Mouse (Mus musculus): Measurements from ENCODE around the gene Dzip3. TPM values are rescaled to one million over a fixed set of nuclear protein-coding genes. Genes with fewer than 3 reads are reported as not detected.

Dzip3 gene
- polyA plus RNA-seq, 2 experiments, result 36.4 to 53.0 TPM

DNA sequence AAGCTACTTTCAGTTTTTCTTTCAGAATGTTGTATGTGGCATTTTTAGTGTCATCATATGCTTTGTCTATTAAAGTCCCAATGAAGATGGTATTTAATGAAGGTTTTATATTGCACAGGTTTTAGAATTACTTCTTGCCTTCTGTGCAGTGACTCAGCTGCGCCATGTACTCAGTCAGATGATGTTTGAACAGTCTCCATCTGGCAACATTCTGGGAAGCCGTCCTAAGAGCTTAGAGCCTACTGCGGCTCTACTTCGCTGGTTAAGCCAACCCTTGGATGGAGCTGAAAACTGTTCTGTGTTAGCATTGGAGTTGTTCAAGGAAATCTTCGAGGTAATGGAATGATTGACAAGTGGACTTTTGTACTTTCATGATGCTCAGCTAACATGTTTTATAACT, 10.2 kb upstream of the Dzip3 start:
- H3K4me2 ChIP-seq (replicated peaks; ENCODE audit: low read depth, low read length, severe bottlenecking), result no peak overlapping the region
- WGBS, result 97% methylated on average over 5 of the region's 5 CpGs
- DNase-seq (ENCODE audit: low spot score) (no peak), ATAC-seq (ENCODE audit: low FRiP score, low read depth) (no peak)
- no peak overlapping the region for H3K9ac ChIP-seq (ENCODE audit: low read depth, low read length, severe bottlenecking)
- H3K27me3 ChIP-seq (ENCODE audit: control insufficient read depth, insufficient read depth, low read length), result no peaks in the 10 kb centered on the region
- H3K36me3 ChIP-seq (ENCODE audit: control insufficient read depth, insufficient read depth, low read length), result peaks cover 44% of the 10 kb centered on the region
- TF ChIP-seq POLR2A (IDR thresholded peaks at IDR 0.05; ENCODE audit: borderline replicate concordance, extremely low read depth, insufficient read depth, insufficient read length), result no peak
- H3K4me1 ChIP-seq (ENCODE audit: control insufficient read depth, insufficient read depth, low read length), result no peaks in the 10 kb centered on the region
- no peak overlapping the region for H3K27ac ChIP-seq (replicated peaks; ENCODE audit: low read depth, low read length)
- no peaks in the 10 kb centered on the region for H3K9me3 ChIP-seq (ENCODE audit: control insufficient read depth, low read length)
- H3K4me3 ChIP-seq (replicated peaks; ENCODE audit: low read length), result no peak overlapping the region

DNA sequence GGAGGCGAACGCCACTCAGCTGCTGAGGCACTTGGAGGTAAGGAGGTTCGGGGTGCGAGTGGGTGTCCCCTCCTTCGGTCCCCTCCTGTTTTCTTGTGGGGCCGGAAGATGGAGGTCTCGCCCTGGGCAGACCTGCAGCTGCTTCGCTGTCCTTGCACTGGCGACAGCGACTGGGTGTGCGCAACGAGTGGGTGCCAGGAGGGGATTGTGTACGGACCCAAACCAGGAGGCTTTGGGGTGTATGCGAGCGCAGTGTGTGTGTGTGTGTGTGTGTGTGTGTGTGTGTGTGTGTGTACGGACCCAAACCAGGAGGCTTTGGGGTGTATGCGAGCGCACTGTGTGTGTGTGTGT, 353 bp upstream of the Dzip3 start:
- Histone ChIP-seq H3K36me3 (ENCODE audit: control insufficient read depth, insufficient read depth, low read length) (peaks cover 2% of the 10 kb centered on the region; the same call in 1 of the 2 replicates), H3K4me2 (replicated peaks; ENCODE audit: low read depth, low read length, severe bottlenecking) (peak overlapping the region; percentile 62), H3K9ac (ENCODE audit: low read depth, low read length, severe bottlenecking) (peak overlapping the region; percentile 100), H3K27me3 (ENCODE audit: control insufficient read depth, insufficient read depth, low read length) (no peaks in the 10 kb centered on the region), H3K27ac (replicated peaks; ENCODE audit: low read depth, low read length) (no peak overlapping the region), H3K4me1 (ENCODE audit: control insufficient read depth, insufficient read depth, low read length) (peaks cover 9% of the 10 kb centered on the region; the same call in 1 of the 2 replicates), H3K9me3 (ENCODE audit: control insufficient read depth, low read length) (no peaks in the 10 kb centered on the region), H3K4me3 (replicated peaks; ENCODE audit: low read length) (peak overlapping the region; percentile 93)
- DNase-seq (ENCODE audit: low spot score) (no peak), ATAC-seq (ENCODE audit: low FRiP score, low read depth) (peak; percentile 14; the same call in 1 of the 2 replicates)
- under 1% methylated on average over 18 of the region's 18 CpGs for WGBS
- TF ChIP-seq POLR2A (IDR thresholded peaks at IDR 0.05; ENCODE audit: borderline replicate concordance, extremely low read depth, insufficient read depth, insufficient read length), result no peak

DNA sequence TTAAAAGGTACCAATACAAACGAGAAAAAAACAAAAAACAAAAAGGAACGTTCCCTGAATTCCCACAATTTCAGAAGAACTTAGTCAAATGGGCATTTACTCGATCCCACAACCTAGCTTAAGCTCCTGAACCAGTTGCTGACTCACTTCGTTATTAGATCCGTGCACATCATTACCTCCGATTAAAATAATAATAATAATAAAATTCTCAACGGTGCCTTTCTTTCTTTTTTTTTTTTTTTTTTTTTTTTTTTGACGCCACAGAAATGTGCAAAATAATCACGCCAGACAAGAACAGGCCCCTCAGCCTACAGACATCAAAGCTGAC, 770 bp downstream of the Dzip3 start:
- 2% methylated on average over 9 of the region's 9 CpGs for WGBS
- no peaks in the 10 kb centered on the region for H3K27me3 ChIP-seq (ENCODE audit: control insufficient read depth, insufficient read depth, low read length)
- DNase-seq (ENCODE audit: low spot score) (no peak), ATAC-seq (ENCODE audit: low FRiP score, low read depth) (no peak)
- no peak for TF ChIP-seq POLR2A (IDR thresholded peaks at IDR 0.05; ENCODE audit: borderline replicate concordance, extremely low read depth, insufficient read depth, insufficient read length)
- peak overlapping the region; percentile 96 for H3K27ac ChIP-seq (replicated peaks; ENCODE audit: low read depth, low read length)
- H3K36me3 ChIP-seq (ENCODE audit: control insufficient read depth, insufficient read depth, low read length), result no peaks in the 10 kb centered on the region
- H3K4me1 ChIP-seq (ENCODE audit: control insufficient read depth, insufficient read depth, low read length), result peaks cover 9% of the 10 kb centered on the region; the same call in 1 of the 2 replicates
- H3K4me2 ChIP-seq (replicated peaks; ENCODE audit: low read depth, low read length, severe bottlenecking), result peak overlapping the region; percentile 62
- peak overlapping the region; percentile 93 for H3K4me3 ChIP-seq (replicated peaks; ENCODE audit: low read length)
- H3K9me3 ChIP-seq (ENCODE audit: control insufficient read depth, low read length), result no peaks in the 10 kb centered on the region
- peak overlapping the region; percentile 100 for H3K9ac ChIP-seq (ENCODE audit: low read depth, low read length, severe bottlenecking)

DNA sequence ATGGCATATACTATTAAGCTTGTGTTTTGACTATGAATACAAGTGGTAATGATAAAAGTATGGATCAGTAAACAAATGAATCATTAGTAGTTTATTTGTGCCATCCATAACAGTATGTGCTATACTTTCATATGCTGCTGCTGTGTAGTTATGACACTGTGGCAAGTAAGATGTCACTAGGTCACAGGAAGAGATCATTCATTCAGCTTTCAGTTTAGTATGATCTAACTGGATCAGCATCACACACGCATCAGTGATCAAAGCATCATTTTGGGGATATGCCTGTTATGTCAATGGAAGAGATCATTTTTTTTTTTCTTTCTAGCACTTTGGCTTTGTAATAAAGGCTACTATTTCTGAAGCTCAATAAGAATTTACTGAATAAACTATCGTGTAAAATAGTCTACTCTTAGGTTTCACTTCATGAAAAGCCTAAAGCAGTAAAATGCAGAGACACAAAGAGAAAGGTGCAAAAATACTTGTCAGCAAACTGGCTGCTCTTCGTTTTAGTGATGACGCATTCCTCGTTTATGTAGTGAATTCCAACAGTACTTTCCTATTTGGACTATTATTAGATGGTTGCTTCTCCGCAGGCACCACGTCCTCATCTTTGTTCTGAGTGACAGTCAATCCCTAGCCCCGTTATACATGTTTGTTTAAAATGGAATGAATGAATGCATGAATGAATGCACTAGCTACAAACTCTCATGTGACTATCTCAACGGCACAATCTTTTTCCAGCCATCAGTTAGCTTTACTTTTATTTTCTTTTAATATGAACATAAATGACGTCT, 1.3 kb downstream of the Dzip3 start:
- ATAC-seq (ENCODE audit: low FRiP score, low read depth), result no peak
- no peak for DNase-seq (ENCODE audit: low spot score)

DNA sequence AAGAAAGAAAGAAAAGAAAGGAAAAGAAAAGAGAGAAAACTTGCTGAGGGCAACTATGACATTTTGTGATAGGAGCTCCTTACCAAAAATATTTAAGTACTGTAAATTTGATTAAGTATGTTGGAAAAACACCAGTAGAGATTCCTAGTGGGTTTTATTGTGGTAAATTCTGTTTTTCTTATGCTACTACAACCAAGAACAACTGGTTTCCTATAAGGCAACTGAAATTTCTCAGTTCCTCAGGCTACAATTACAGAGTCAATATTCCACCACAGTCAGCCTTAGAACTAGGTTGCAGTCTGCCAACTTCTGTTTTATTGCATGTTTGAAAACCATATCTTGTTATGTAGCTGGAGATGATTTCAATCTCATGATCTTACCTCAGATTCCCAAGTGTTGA, 4.3 kb downstream of the Dzip3 start:
- Histone ChIP-seq H3K9me3 (ENCODE audit: control insufficient read depth, low read length) (no peaks in the 10 kb centered on the region), H3K4me2 (replicated peaks; ENCODE audit: low read depth, low read length, severe bottlenecking) (no peak overlapping the region), H3K27ac (replicated peaks; ENCODE audit: low read depth, low read length) (no peak overlapping the region), H3K4me1 (ENCODE audit: control insufficient read depth, insufficient read depth, low read length) (peaks cover 5% of the 10 kb centered on the region; the same call in 1 of the 2 replicates), H3K4me3 (replicated peaks; ENCODE audit: low read length) (no peak overlapping the region), H3K9ac (ENCODE audit: low read depth, low read length, severe bottlenecking) (no peak overlapping the region), H3K36me3 (ENCODE audit: control insufficient read depth, insufficient read depth, low read length) (no peaks in the 10 kb centered on the region), H3K27me3 (ENCODE audit: control insufficient read depth, insufficient read depth, low read length) (no peaks in the 10 kb centered on the region)
- TF ChIP-seq POLR2A (IDR thresholded peaks at IDR 0.05; ENCODE audit: borderline replicate concordance, extremely low read depth, insufficient read depth, insufficient read length), result no peak
- DNase-seq (ENCODE audit: low spot score) (no peak), ATAC-seq (ENCODE audit: low FRiP score, low read depth) (no peak)

More for the DNA sequence above, 1.3 kb downstream of the Dzip3 start:
- WGBS, result 48% methylated on average over 10 of the region's 10 CpGs
- Histone ChIP-seq H3K9ac (ENCODE audit: low read depth, low read length, severe bottlenecking) (peak overlapping the region; percentile 100), H3K27ac (replicated peaks; ENCODE audit: low read depth, low read length) (no peak overlapping the region), H3K4me2 (replicated peaks; ENCODE audit: low read depth, low read length, severe bottlenecking) (peak overlapping the region; percentile 62), H3K27me3 (ENCODE audit: control insufficient read depth, insufficient read depth, low read length) (no peaks in the 10 kb centered on the region), H3K36me3 (ENCODE audit: control insufficient read depth, insufficient read depth, low read length) (no peaks in the 10 kb centered on the region), H3K4me1 (ENCODE audit: control insufficient read depth, insufficient read depth, low read length) (peaks cover 9% of the 10 kb centered on the region; the same call in 1 of the 2 replicates), H3K4me3 (replicated peaks; ENCODE audit: low read length) (peak overlapping the region; percentile 93), H3K9me3 (ENCODE audit: control insufficient read depth, low read length) (no peaks in the 10 kb centered on the region)
- no peak for TF ChIP-seq POLR2A (IDR thresholded peaks at IDR 0.05; ENCODE audit: borderline replicate concordance, extremely low read depth, insufficient read depth, insufficient read length)
